Mouse (Mus musculus) megakaryocyte-erythroid progenitor cell, adult 5-6 weeks (primary cell): Measurements from ENCODE around the gene Gjc1. TPM values are rescaled to one million over a fixed set of nuclear protein-coding genes. Genes with fewer than 3 reads are reported as not detected.
A peak's percentile ranks its signal among the peaks of the same experiment; 100 is the strongest.

Experiments
- ATAC-seq: replicated peaks from 2 replicates; pipeline ENCODE4 v1.8.0; 2016; ENCODE audit warnings: mild to moderate bottlenecking, inconsistent platforms; ENCODE audit not compliant: severe bottlenecking, poor library complexity, low FRiP score, low TSS enrichment
- total RNA-seq, 2 experiments: library from RNA; stranded (forward) in 1 of 2; stranded (reverse) in 1 of 2; fragments of 200-1000, 215-1000 nt in 1 of 2; fragments of >200 nt in 1 of 2; fragmentation: Nextera tagmentation in 1 of 2; gene quantifications; 2 replicates each; pipeline ENCODE4 v1.2.3; 2014 to 2017

The Gjc1 gene
- total RNA-seq (2014; fragmentation: Nextera tagmentation) (not detected in 2 replicates), total RNA-seq (2017) (not detected in 2 replicates)

DNA sequence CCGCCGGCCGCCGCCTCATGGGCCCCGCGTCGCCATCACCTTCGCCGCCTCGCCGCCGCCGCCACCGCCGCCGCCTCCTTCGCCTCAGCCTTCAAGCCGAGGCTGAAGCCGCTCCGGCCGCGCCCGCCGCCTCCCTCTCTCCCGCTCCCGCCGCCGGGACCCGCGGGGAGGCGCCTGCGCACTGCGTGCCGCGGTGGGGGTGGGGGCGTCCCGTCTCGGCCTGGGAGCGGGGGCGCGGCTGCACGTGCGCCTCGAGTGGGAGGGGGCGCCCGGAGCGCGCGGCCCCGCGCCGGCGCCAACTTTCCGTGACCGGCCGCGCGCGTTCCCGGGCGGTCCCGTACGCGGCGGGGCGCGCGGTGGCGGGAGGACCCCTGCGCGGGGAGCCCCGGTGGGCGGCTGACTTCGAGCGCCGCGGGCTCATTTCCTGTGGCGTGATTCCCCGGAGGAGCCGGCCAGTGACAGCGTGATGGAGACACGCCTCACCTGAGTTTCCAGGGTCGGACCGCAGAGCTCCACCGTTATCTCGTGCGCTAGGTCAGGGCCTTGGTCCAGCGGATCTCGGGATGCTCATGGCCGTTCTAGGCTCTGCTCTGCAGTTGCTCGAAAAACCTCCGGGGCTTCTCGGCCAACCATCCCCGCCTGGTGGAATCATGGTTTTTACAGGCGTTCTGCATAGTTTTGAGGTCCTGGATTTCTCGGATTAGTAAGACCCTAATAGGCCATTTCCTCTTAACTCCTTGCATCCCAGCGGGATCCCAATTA is at the start of gene Gjc1:
TSS of gene Gjc1 (minus strand) at position 680 of the 762 bp plus-strand sequence.
- no peak for ATAC-seq

DNA sequence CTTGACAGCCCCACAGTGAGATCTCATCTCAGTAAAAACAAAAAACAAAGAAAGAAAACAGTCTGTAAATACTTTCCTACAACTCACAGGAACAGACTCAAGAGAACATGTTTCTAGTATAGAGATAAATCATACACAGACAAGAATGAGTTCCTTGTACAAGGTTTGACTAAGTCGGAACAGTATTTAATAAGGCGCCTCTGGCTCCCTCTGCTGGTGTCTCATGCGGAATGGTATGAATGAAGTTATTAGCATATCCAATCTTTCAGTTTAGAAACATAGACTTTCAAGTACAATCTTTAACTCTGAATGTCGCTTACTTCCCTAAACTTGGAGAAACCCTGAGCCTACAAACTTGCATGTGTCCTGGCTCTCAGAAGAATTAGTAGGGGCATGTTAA is 44.8 kb upstream of the Gjc1 start:
- peak; percentile 64; the same call in 1 of the 2 replicates for ATAC-seq

DNA sequence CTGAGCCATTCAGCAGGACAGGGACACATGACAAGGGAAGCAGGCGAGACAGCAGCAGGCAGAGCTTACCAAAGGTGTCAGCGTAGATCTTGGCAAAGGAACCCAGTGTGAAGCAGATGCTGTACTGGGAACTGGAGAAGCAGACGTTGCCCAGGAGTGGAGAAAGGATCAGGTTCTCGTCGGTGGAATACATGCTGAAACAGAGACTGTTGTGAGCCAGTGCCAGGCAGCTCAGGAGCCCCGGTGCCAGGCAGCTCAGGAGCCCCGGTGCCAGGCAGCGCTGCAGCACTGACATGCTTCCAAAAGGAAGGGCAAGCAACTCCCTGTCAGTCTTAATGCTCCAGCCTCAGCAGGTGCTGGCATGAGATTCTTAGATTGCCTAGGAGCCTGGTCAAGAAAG is 40.4 kb upstream of the Gjc1 start:
- ATAC-seq, result no peak

- ATAC-seq, result no peak
Observed at GRCm38 (mm10) chr11:102858951-102859350, 39.5 kb upstream of the Gjc1 start.

GRCm38 (mm10) chr11:102855941-102856340 is 36.4 kb upstream of the Gjc1 start:
- ATAC-seq, result no peak

GRCm38 (mm10) chr11:102853760-102854159 is 34.3 kb upstream of the Gjc1 start:
- peak; percentile 47; the same call in 1 of the 2 replicates for ATAC-seq

DNA sequence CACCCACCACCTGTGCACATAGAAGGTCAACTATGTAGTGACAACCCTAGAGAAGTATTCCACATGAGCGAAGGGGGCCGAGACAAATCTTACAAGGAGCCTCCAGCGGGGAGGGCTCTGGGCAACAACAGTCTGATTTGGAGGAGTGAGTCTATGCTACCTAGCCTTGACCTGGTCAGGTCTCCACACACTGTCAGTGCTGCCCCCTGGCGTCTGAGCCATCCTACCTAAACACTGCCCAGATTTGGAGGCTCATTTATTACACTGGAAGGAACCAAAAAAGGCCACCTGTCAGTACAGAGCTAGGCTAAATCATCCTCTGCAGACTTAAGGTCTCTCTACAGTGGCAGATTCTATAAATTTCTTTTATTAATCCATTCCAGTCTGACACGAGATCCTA is 32.4 kb upstream of the Gjc1 start:
- no peak for ATAC-seq

GRCm38 (mm10) chr11:102845926-102846325 is 26.4 kb upstream of the Gjc1 start:
- ATAC-seq, result no peak

DNA sequence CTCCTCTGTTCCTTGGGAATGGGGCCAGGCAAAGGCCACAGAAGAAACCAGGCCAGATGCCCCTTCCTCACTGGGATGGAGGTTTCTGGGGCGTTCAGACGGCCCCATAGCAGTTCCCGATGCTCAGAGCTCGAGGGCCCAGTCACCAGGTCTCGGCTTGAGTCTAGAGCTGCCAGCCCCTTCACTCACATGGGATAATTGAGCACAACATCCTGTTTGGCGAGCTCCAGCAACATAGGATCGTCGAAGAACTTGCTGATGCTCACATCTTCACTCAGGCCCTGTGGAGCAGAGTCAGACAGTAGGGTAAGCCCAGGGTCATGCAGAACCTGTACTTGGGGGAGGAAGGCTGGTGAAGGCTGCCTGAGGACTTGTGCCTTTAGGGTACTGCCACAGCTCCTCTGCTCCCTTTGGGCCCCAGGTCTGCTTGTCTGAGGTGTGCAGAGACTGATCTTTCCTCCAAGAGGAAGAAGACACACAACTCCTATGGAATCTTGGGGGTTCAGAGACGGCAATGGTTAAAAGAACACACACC is 19.2 kb upstream of the Gjc1 start:
- ATAC-seq, result no peak

DNA sequence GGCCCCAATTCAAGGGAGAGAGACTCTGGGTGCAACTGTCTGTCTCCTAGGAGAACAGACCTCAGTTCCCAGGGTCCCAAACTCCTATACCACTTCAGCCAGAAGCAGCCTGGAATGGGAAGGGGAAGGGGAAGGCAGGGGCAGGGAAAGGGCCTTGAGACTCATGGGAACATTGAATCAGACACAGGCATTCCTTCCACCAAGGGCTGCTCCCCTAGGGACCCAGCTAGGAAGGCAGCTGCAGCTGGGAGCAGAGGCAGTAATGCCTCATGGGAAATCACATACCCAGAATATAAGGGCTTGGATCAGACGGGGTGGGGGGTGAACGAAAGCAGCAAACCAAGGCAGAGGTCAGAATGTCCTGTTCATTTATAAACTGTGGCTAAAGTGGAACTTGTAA is 18.6 kb upstream of the Gjc1 start:
- ATAC-seq, result no peak

DNA sequence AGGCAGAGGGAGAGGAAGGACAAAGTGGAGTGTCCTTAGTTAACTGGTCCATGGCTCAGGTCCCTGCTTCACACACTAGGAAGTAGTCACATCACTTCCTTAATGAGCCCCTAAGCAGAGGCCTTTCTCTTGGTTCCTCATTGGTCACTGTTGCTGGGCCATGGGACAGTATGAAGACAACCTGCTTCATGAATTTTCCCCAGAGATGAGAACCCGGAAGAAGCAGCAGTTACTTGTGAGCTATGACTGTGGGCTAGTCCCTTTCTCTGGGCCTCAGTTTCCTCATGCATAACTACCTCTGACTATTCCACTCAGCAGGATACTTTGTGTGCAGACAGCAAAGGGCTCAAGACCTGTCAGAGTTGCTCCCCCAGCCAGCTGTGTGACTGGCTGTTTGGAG is 17.9 kb upstream of the Gjc1 start:
- no peak for ATAC-seq

DNA sequence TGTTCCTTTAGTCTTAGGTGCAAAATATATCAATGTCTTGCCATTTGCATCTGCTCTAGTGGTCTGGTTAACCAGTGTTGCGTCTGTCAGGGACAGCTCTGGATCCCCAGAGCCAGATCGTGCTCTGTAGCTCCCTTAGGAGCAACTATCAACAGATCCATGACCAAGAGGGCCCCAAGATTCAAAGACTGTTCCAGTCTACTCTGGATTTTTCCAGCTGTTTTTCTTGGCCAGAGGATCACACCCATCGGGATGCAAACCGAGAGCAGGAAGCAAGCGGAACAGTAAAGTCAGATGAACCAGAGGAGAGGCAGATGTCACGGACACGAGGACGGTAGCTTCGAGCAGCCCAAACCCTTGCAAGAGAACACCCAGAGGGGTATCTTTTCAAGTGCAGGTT is 16.6 kb upstream of the Gjc1 start:
- no peak for ATAC-seq

DNA sequence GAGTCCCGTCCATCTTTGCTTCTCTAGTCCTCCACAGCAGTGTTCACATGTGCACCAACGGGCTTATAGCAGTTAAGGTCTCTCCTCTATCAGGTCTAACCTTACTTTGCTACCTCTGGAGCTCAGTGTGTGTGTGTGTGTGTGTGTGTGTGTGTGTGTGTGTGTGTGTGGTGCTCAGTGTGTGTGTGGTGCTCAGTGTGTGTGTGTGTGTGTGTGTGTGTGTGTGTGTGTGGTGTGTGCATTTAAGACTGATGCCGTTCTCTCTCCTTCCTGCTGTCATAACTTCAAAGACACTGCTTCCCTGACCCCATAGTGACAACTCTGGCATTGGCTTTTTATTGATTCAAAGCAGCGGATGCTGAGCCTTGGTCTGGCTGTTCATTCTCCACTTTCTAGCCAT is 16.0 kb upstream of the Gjc1 start, which contains the start of gene Higd1b:
TSS of gene Higd1b (plus strand) at position 301 of the 400 bp plus-strand sequence.
- ATAC-seq, result no peak

DNA sequence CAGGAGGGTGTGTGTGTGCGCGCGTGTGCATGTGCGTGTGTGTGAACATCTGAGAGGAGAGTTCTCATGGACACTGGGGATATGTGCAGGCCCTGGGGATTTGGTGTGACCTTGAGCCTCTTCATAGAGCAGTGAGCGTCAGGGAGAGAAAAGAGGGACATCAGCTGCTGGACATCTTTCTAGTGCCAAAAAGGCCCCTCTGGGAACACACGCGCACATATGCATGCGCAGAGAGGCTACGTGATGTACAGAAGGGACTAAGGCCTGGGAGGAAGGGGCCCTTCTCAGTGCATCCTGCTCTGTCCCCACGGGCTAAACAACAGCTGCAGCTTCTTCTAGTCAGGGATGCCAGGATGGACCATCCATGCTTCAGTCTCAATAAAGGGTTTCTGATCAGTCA is 14.7 kb upstream of the Gjc1 start:
- no peak for ATAC-seq

DNA sequence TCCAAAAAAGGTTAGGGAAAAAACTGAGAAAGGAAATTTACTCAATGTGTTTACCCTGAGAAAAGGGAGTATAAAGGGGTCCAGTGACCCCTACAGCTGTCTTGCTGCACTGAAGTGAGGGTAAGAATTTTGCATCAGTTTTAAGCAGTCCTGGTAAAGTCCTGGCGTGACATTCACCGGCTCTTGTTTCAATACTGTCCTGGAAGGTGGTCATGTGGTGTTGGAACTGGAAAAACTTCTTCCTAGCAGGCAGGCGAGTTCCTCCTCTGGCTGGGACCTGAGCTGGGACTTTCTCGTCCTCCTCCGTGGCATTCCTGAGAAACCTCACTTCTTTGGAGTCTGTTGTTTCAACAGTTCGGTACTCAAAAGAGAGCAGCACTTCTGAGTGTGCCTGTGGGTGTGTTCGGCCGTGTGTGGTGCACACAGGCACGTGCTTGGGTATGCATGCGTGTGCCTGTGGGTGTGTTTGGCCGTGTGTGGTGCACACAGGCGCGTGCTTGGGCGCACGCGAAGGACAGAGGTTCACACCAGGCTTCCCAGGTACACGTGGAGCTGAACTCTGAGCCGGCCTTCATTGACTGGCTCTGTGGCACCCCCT is 13.3 kb upstream of the Gjc1 start:
- no peak for ATAC-seq

DNA sequence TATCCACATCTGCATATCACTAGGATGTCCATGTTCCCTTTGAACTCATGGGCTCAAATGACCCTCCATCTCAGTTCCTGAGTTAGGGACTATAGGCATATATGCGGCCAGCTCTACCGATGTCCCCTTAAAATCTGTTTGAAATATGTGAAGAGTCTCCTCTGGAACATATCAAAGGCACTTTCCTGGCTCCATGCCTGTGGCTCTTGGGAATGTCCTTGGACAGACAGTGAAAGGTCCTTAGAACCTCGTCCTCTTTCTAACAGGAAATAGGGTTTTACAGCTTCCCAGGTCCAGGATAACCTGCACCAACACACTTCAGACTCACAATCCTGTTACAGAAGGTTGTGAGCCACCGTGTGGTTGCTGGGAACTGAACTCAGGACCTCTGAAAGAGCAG is 10.8 kb upstream of the Gjc1 start:
- no peak for ATAC-seq

GRCm38 (mm10) chr11:102827097-102827496 is 7.6 kb upstream of the Gjc1 start:
- ATAC-seq, result no peak

DNA sequence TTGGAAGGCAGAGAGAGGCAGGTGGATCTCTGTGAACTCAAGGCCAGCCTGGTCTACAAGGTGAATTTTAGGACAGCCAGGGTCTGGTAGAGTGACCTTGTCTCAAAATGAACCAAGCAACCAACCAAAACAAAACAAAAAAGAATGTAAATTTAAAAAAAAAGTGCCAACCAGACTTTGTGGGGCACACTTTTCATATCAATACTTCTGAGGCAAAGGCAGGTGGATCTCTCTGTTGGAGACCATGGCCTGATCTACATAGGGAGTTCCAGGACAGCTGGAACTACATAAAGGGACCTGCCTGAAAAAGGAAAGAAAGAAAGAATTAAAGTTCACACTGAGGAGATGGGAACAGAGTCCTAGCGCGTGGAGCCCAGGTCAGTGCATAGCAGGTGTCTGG is 7.0 kb upstream of the Gjc1 start:
- no peak for ATAC-seq

- ATAC-seq, result no peak
Observed at GRCm38 (mm10) chr11:102821231-102821630, 1.7 kb upstream of the Gjc1 start.

- ATAC-seq, result no peak
Observed at GRCm38 (mm10) chr11:102820432-102820831, 932 bp upstream of the Gjc1 start.
